Mouse (Mus musculus) liver, adult (tissue): ENCODE results near the gene Npr1.

Experiments used
- GATA4 ChIP-seq: IDR thresholded peaks from 2 replicates; pipeline ENCODE4 v1.6.1; 2014; ENCODE audit warnings: mild to moderate bottlenecking, low read length; ENCODE audit not compliant: insufficient replicate concordance

Gene Npr1

DNA sequence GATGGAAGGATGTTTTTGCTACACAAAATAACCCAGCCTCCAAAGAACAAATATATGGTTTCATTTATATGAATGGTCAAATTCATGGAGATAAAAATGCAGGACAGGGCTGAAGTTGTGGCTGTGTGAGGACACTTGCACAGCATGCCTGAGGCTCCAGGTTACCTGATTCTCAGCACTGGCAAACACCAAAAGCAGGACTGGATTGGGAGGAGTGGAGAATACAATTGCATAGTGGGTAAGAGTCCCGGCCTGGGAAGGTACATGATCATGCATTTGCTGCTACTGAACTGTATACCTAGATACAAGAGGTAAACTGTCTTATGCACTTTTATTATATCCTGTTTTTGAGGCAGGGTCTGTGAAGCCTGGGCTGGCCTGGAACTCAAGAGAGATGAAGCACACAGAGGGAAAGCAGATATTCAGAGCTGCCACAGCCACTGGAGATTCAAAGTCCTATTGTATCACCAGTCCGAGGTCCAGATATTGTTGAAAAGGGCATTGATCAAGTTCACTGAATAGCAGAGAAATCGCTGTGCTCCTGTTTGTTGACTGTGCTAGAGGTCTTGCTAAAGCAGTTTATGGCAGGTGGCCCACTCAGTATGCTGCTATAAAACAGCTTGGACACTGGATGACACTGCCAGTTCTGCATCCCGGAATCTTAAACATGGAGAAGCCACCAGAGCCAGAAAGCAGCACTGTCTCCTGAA is 28.3 kb upstream of the Npr1 start:
- no peak for TF ChIP-seq GATA4

DNA sequence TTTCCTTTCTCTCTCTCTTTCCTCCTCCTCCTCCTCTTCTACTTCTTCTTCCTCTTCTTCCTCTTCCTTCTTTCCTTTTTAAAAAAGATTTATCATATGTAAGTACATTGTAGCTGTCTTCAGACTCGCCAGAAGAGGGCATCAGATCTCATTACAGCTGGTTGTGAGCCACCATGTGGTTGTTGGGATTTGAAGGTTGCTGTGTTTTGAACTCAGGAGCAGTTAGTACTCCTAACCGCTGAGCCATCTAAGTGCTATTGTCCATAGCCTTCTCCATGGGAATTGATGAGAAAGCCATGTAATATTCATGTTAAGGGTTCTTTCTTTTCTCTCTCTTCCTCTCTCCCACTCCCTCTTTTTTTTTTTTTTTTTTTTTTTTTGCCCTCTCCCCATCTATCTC is 25.7 kb upstream of the Npr1 start:
- TF ChIP-seq GATA4: no peak

DNA sequence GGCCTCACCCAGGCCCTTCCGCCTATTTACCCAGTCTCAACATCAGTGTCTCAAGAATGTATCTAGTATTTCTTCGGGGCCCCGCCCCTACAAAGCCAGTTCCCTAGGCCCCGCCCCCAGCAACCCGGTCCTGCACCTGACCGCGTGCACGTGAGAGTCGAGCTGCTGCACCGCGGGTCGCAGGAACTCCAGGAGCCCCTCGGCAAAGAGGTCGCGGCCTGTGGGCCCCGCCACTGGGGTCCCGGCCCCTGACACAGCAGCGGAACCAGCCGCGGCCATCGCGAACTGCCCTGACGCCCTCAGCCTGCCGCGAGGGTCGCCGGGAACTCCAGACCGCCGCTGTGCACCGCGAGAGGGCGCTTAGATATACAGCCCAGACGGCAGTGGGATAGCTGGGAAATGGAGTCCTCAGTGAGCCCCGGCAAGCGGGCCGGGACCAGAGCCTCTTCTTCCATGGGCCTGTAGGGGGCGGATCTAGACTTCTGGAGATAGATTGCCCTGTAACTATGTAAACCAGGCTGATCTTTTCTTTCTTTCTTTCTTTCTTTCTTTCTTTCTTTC is 25.1 kb upstream of the Npr1 start, which contains the start of gene Snapin:
Gene Snapin (minus strand): TSS at position 338 of the 561 bp plus-strand sequence.
- no peak; the same call in 1 of the 2 replicates for TF ChIP-seq GATA4

DNA sequence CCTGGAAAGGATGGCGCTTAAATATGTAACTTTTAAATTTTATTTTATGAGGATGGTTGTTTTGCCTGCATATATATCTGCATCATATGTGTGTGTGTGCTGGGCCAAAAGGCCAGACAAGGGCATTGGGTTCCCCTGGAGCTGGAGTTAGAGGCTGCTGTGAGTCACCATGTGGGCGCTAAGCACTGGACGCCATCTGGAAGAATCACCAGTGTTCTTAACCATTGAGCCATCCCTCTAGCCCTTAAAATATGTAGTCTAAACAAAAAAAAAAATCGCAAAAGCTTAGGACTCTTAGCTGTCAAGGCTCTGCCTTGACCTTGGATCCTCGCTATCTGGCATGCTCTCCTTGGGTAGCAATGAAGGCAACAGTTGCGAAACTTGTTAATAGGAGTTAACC is 22.9 kb upstream of the Npr1 start:
- no peak for TF ChIP-seq GATA4

DNA sequence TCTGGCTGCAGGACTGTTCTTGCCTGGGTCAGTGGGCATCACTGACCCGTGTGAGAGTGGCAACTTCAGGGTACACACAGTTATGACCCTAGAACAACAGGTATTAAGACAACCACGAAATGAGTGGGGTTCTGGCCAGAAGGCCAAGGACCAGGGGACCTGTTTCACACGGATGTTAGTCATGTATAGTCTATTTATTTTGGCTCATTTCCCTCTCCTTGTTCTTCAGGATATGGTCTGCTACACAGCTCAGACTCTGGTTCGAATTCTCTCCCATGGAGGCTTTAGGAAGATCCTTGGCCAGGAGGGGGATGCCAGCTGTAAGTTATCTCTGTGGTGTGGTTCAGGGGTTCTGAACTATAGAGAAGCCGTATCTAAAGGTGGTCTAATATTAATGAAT is 21.3 kb upstream of the Npr1 start:
- no peak for TF ChIP-seq GATA4

DNA sequence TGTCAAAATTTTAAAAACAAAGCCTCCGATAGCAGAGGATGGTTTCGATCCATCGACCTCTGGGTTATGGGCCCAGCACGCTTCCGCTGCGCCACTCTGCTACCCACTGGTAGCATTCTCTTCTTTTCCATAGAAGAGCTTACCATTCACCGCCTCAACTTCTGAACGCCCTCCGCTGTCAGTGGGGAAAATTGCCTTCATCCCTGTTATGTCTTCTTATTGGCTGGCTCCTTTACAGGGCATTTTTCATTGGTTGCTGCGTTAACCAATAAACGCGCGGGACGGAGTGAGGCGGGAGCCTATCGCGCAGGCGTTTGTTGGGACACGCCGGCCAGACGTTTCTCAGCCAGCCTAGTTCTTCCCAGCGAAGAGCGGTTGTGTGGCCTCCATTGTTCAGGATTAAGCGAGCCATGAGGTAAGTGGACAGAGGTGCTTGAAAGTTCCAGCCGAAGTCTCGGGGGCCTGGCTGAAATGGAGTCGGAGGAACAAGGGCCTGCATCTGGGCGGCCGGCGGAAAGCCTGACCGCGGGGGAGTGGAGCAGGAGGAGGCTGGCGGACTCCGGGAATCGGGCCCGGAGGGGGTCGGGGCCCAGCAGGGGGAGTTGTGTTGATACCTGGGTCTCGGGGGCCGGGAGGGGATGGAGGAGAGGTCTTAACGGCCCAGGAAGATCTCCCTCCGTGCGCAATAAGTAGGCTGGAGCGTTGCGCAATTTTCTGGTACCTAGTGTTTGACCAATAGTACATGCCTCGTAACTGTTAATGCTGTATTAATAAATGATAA is 10.4 kb upstream of the Npr1 start, which contains the start of gene Ilf2:
Gene Ilf2 (plus strand): TSS at position 296 of the 781 bp plus-strand sequence.
- TF ChIP-seq GATA4: peak; percentile 7; the same call in 1 of the 2 replicates

DNA sequence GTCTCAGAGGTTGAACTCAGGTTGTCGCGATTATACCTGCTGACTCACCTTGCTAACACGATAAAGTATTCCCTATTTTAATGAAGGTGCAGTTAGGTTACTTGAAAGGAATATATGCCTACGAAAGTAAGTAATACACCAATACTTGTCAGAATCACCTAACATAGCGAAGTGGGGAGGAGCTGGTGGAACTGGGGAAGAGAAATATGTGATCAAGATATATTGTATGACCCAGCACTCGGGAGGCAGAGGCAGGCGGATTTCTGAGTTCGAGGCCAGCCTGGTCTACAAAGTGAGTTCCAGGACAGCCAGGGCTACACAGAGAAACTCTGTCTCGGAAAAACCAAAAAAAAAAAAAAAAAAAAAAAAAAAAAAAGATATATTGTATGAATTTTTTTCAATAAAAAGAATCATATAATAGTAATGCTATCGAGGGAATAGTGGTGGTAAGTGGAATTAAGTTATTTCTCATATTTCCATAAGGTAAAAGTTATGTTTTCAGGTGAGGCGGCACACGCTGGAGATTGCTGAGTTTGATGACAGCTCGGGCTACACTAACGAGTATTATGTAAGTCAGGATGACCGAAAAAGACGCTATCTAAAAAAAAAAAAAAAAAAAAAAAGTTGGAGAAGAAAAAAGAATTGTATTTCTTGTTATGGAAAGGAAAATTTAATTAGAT is 9.6 kb upstream of the Npr1 start:
- TF ChIP-seq GATA4: no peak

DNA sequence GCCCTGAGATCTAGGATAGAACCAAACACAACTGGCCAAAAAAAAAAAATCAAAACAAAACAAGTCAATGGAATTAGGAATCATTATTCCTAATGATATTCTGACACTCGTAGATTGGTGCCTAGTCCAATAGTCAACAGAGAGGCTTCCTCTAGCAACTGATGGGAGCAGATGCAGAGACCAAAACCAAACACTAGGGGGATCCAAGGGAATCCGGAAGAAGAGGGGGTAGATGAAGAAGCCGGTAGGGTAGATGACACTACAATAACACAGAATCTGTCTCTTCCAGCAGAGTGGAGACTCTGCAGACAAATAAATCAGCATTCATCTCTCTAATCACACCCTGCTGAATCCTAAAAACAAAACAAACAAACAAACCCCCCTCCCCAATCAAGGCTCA is 6.5 kb upstream of the Npr1 start:
- no peak for TF ChIP-seq GATA4

DNA sequence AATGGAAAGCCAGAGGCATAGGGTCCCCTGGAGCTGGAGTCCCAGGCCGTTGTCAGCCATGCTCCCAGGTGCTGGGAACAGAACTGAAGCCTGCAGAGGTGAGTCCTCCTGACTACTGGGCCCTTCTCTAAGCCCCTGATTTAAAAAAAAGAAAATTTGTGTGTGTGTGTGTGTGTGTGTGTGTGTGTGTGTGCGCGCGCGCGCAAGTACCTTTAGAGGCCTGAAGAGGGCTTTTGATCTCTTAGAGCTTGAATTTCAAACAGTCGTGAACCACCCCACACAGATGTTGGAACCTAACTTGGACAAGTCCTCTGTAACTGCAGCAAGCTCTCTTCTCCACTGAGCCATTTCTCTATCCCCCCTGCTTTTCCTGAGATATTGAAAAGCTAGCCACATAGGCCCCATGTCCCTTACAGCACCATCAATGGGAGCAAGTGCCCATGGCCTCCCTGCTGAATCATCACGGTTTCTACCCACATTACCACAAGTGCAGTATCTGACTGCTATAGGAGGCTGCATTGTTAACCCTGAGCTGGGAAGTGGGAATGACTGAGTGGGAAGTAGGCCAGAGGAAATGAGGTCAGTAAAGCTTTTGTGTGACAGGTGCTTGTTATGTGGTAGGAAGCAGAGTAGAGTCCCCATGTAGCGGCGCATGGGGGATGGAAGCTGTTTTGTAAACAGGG is 2.1 kb upstream of the Npr1 start:
- TF ChIP-seq GATA4: no peak

DNA sequence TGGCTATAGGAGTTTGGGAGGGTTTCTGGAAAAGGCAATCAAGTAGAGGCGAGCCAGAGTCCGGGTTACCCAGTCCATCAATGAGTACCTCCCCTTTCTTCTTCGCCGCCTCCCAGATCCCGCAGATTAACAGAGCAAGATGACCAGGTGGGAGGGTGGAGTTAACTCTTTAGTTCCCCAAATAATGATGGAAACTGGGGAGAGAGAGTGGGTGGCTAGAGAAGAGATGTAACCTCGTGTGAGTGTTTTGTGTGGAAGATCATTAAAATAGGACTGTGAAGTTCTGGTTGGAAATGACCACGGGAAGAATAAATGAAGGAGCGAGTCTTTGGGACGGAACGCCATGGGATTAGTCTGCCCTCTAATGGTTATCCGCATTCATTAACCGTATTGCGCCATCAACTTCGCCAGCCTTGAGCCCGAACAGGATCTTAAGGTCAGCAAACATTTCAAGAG is 673 bp upstream of the Npr1 start:
- TF ChIP-seq GATA4: no peak

DNA sequence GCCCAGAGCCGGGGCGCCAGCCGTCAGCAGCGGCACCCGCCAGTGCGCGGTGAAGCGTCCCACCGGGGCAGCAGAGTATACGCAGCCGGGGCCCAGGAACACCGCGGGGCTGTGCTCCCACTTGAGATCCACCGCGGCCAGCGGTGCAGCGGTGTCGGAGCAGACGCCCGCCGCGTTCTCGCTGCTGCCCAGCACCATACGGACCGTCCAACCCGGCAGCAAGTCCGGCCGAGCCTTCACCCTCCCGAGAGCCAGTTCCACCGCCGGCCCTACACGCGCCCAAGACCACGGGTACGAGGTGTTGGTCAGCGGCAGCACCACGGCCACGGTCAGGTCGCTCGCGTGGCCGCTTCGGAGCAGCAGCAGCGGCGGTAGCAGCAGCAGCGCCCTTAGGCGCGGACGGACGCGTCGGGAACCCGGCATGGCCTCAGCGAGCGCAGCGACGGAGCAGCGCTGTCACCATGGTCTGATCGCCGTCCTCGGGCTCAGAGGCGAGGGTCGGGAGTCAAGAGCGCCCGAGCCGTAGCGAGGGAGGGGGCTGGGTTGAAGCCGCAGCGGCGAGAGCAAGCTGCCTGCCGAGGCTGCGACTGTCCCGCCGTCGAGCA is 483 bp downstream of the Npr1 start:
- TF ChIP-seq GATA4: no peak

DNA sequence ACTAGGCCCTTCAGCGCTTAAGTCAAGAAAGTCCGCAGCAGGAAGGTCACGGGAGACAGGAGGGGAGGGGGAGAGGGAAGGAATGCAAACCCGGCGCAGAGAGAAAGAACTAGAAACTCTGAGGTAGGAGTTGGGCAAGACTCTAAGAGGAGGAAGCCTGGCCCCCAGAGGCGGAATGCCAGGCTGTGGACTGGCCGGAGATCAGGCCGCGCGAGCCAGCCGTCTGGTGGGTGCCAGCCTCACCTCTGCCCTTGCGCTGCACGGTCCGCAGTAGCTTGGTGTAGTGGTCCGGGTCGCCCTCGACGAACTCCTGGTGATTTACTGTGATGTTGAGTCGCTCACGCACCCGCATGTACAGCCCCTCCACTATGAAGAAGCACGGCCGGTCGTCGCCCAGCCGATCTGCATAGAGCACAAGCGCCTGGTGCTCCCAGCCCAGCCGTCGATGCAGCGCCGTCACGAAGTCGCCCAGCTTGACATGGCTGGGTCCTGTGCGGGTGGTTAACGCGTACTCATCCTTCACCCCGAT is 1.1 kb downstream of the Npr1 start:
- TF ChIP-seq GATA4: no peak

DNA sequence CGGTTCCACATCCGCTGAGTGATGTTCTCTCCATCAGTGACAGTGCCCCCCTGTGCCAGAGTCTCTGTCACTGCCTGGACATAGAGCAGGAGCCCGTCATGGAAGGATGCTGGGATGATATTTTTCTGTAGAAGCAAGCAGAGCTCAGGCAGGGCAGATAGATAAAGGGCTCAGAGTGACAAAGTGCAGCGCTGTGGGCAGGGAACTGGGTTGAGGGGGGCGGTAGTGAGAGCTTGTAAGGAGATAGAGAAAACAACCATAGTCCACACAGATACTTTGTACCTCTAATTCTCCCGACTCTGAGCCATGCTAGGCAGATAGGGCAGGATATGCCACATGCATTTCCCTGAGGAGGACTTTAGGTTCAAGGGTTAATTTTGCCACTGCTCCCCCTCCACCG is 3.1 kb downstream of the Npr1 start:
- TF ChIP-seq GATA4: no peak

DNA sequence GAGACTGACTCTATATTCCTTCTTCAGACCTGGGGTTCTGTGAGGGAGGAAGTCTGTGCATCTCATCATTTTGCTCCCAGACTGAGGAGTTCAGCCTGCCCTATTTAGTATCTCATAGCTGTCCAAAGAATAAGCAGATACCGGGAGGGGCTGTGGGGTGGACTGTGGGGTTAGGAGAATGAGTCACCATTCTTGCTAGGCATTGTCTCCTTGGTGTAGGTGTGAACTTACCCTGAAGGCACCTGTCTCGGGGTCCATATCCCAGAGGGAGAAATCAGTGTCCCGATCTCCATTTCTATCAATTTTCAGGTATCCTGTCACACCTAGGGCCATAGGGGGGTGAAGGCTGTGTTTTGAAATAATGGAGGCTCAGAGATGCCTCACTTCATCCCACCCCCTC is 3.7 kb downstream of the Npr1 start:
- TF ChIP-seq GATA4: no peak

DNA sequence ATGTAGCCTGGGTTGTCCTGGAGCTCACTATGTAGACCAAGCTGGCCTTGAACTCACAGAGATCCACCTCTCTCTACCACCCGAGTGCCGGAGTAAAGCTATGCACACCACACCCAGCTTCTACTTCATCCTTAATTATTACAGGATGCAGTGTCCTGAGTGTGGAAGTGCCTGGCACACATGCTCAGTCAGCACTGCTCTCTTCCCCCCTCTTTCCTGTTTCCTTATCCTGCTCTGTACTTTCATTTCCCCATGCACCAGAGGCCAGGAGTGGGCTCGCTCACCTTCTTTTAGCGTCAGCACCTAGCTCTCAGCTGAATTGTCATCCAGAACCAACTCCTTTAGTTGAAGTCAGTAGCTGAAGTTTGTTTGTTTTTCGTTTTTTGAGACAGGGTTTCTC is 5.4 kb downstream of the Npr1 start:
- TF ChIP-seq GATA4: no peak; the same call in 1 of the 2 replicates

DNA sequence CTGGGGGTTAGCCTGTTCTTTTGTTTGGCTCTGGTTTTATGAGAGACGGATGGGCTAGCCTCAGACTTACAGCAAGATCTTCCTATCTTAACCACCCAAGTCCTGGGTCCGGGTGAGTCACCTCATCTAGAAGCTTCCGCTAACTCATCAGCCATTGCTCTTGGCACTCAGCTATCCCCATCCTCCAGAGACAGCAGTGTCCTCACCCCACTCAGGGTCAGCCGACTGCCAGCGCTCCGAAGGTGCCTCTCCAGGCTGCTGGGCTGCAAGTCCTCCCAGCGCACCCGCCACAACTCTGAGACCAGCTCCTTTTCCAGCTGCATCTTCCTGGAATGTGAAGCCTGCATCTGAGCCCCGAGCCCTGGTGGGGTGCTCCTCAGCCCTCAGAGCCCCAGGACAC is 5.9 kb downstream of the Npr1 start:
- no peak for TF ChIP-seq GATA4
